Mouse (Mus musculus) embryonic facial prominence, embryonic 11.5 days (tissue): ENCODE measurements around the gene Srpk3. TPM values are rescaled to one million over a fixed set of nuclear protein-coding genes. Genes with fewer than 3 reads are reported as not detected.
A peak's percentile ranks its signal among the peaks of the same experiment; 100 is the strongest.

Experiments used
- ATAC-seq: fragments of 200-750 bp; cut with Nextera tagmentation; replicated peaks from 2 replicates; pipeline ENCODE4 v1.8.0; 2017; ENCODE audit warnings: low read depth; ENCODE audit not compliant: insufficient number of reproducible peaks, low FRiP score, low TSS enrichment
- DNase-seq: peaks from one replicate; pipeline ENCODE4 v3.0.0-alpha.2; 2015; ENCODE audit warnings: low spot score
- H3K27ac ChIP-seq: fragments of 300-500 bp; sonication (generic); replicated peaks from 2 replicates; pipeline ENCODE4 v1.5.1; 2014; ENCODE audit warnings: mild to moderate bottlenecking, low read depth, low read length, control low read depth
- H3K27me3 ChIP-seq: fragments of 300-500 bp; sonication (generic); 2 replicates; pipeline ENCODE4 v1.6.1; 2014; ENCODE audit warnings: mild to moderate bottlenecking, low read length, moderate library complexity, mixed read lengths; ENCODE audit not compliant: control insufficient read depth, insufficient read depth
- H3K36me3 ChIP-seq: fragments of 300-500 bp; sonication (generic); replicated peaks from 2 replicates; pipeline ENCODE4 v1.6.1; 2014; ENCODE audit warnings: low read depth, mild to moderate bottlenecking, low read length, moderate library complexity, mixed read lengths; ENCODE audit not compliant: control insufficient read depth, insufficient read depth
- H3K4me1 ChIP-seq: fragments of 300-500 bp; sonication (generic); 2 replicates; pipeline ENCODE4 v1.6.1; 2014; ENCODE audit warnings: low read length, mixed read lengths; ENCODE audit not compliant: control insufficient read depth, insufficient read depth
- H3K4me2 ChIP-seq: fragments of 300-500 bp; sonication (generic); 2 replicates; pipeline ENCODE4 v1.6.1; 2014; ENCODE audit warnings: low read depth, mild to moderate bottlenecking, control low read depth, low read length, moderate library complexity
- H3K4me3 ChIP-seq: fragments of 300-500 bp; sonication (generic); 2 replicates; pipeline ENCODE4 v1.5.1; 2014; ENCODE audit warnings: low read depth, low read length, control low read depth
- H3K9ac ChIP-seq: fragments of 300-500 bp; sonication (generic); replicated peaks from 2 replicates; pipeline ENCODE4 v1.6.1; 2014; ENCODE audit warnings: mild to moderate bottlenecking, control low read depth, low read length
- H3K9me3 ChIP-seq: fragments of 300-500 bp; sonication (generic); replicated peaks from 2 replicates; pipeline ENCODE4 v1.6.1; 2016; ENCODE audit warnings: mild to moderate bottlenecking, low read length, inconsistent platforms, mixed read lengths; ENCODE audit not compliant: control insufficient read depth
- WGBS: fragments of 180-500 bp; shearing (Covaris S2); extraction: QIAGEN DNeasy Blood & Tissue Kit; methylation state at CpG from one replicate; pipeline ENCODE4 v1.1.7; 2014; 5-methylcytosine and 5-hydroxymethylcytosine counted together
- polyA plus RNA-seq: library from polyadenylated mRNA; unstranded; fragments of >200 nt; fragmentation: Nextera tagmentation; extraction: Ambion mirVana; gene quantifications from 2 replicates; pipeline ENCODE4 v1.2.1, GENCODE M21; 2014

Srpk3 gene
- polyA plus RNA-seq, 1 experiment from 2014 or later = 0.90 TPM

DNA sequence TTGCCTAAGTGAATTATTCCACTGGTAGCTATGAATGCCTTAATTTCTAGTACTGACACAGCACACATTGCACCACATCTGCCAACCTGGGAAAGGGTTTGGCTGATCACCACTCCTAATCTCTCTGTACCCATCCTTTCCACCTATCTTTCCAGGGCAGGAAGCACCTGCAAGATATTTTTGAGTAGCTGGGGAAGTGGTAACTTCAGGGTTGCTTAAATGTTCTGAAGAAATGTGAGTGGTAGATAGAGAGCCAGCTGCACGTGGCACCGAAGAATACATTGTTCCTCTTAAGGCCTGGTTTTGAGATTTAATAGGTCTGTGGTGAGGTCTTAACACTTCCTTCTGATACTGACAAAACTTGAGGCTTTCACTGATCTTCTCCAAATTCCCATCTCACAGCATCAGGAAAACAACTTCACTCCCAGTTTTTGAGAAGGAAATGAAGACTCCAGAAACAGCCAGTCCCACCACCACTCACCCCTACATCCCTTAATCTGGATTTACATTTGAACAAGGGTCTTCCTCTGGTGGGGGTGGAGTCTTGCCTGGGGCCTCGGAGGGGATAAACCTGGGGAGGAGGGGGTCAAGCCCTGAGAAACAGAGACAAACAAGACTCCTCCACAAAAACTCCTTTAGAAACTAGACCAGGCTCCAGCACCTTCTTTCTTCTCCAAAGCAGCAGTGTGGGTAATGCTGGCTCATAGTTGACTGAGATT, 42.5 kb downstream of the Srpk3 start:
- Histone ChIP-seq H3K9me3 (no peaks in the 10 kb centered on the region), H3K4me3 (no peak overlapping the region), H3K27me3 (no peaks in the 10 kb centered on the region), H3K9ac (no peak overlapping the region), H3K27ac (no peak overlapping the region), H3K4me2 (no peak overlapping the region), H3K36me3 (no peaks in the 10 kb centered on the region), H3K4me1 (no peaks in the 10 kb centered on the region)
- ATAC-seq = no peak
- WGBS = 49% methylated on average over 3 of the region's 3 CpGs
- no peak for DNase-seq

GRCm38 (mm10) chrX:73823747-73824146, 49.5 kb downstream of the Srpk3 start:
- Histone ChIP-seq H3K9ac (peak overlapping the region; percentile 18; the same call in 1 of the 2 replicates), H3K9me3 (no peaks in the 10 kb centered on the region), H3K4me2 (peak overlapping the region; percentile 66), H3K4me1 (no peaks in the 10 kb centered on the region), H3K27me3 (peaks cover 2% of the 10 kb centered on the region; the same call in 1 of the 2 replicates), H3K36me3 (no peaks in the 10 kb centered on the region), H3K4me3 (peak overlapping the region; percentile 54), H3K27ac (no peak overlapping the region)
- DNase-seq = peak; percentile 8
- 26% methylated on average over 17 of the region's 17 CpGs for WGBS
- peak; percentile 54 for ATAC-seq

DNA sequence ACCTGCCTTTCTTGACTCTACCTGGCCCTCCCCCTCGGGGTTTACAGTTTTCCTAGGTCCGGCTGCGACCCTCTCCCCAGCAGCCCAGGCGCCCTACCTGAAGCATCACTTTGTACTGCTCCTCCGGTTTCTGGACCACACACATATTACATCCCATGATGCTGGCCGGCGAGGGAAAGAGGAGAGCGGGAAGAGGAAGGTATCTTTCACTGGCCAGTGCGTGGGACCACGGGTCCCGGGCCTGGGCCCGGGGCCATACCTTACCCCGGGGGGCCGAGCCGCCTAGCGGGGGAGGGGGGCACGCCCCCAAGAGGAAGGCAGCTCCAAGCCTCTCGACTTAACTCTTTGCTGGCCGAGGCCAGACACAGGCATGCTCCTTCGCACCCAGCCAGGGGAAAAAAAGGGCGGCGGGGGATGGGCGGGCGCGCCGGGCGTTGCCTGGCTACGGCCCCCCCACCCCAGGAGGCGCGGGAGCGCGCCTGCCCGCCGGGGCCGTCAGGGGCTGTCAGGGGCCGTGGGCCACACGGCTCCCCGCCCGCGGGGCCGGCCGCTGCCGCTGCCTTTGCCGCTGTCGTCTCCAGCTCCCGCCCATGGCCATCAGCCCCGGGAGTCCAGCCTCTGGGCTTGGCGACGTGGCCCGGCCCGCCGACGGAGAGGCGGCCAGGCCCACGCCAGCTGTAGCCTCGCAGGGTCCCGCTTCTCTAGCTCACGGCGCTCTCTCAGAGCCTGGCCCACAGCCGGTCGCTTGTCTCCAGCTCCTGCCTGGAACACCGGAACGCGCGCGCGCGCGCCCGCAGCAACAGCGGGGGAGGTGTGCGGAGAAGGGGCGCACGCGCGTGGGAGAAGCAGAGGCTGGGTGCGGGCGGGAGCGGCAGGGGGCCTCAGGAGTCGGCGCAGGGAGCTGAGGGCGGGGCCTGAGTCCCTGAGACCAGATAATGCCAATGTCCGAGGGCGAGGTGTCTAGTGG, 50.3 kb downstream of the Srpk3 start, which contains the start of gene Pdzd4:
Gene Pdzd4 (minus strand): TSS at position 785 of the 967 bp plus-strand sequence.
- Histone ChIP-seq H3K4me2 (peak within 1 kb of the TSS; percentile 66), H3K36me3 (no peaks in the 10 kb centered on the region), H3K9ac (peak within 1 kb of the TSS; percentile 74), H3K27me3 (peaks cover 2% of the 10 kb centered on the region; the same call in 1 of the 2 replicates), H3K4me1 (no peaks in the 10 kb centered on the region), H3K4me3 (peak within 1 kb of the TSS; percentile 54), H3K27ac (no peak within 1 kb of the TSS), H3K9me3 (no peaks in the 10 kb centered on the region)
- WGBS = 8% methylated on average over 46 of the region's 84 CpGs
- DNase-seq = peak; percentile 67
- peak; percentile 85 for ATAC-seq

Other genes starting within 250 kb of the Srpk3 start
- gene Dusp9, start 135.0 kb upstream of the Srpk3 start, polyA plus RNA-seq = 11.3 and 11.9 TPM in 2 replicates
- 9.5 and 11.7 TPM in 2 replicates for gene Pnck, start 114.3 kb upstream of the Srpk3 start, polyA plus RNA-seq
- 6.1 TPM in 2 replicates for gene Slc6a8, start 101.3 kb upstream of the Srpk3 start, polyA plus RNA-seq
- gene Bcap31, start 58.2 kb upstream of the Srpk3 start, polyA plus RNA-seq = 159 and 172 TPM in 2 replicates
- gene Abcd1, start 57.8 kb upstream of the Srpk3 start, polyA plus RNA-seq = 8.0 and 8.3 TPM in 2 replicates
- gene Plxnb3, start 17.3 kb upstream of the Srpk3 start, polyA plus RNA-seq = 0.08 TPM in 2 replicates
- gene Idh3g, start 12.5 kb downstream of the Srpk3 start, polyA plus RNA-seq = 182 and 195 TPM in 2 replicates
- 112 and 116 TPM in 2 replicates for gene Ssr4, start 12.6 kb downstream of the Srpk3 start, polyA plus RNA-seq
- 0.88 and 1.1 TPM in 2 replicates for gene Pdzd4, start 50.6 kb downstream of the Srpk3 start, polyA plus RNA-seq
- 0.25 TPM in 1 of 2 replicates, not detected in the other for gene Avpr2, start 117.7 kb downstream of the Srpk3 start, polyA plus RNA-seq
- gene L1cam, start 121.7 kb downstream of the Srpk3 start, polyA plus RNA-seq = 6.6 and 10.8 TPM in 2 replicates
- gene Arhgap4, start 147.5 kb downstream of the Srpk3 start, polyA plus RNA-seq = 1.5 and 2.0 TPM in 2 replicates
- 154 and 159 TPM in 2 replicates for gene Naa10, start 147.5 kb downstream of the Srpk3 start, polyA plus RNA-seq
- 20.3 and 24.3 TPM in 2 replicates for gene Renbp, start 156.4 kb downstream of the Srpk3 start, polyA plus RNA-seq
- gene Hcfc1, start 192.0 kb downstream of the Srpk3 start, polyA plus RNA-seq = 71.4 and 77.2 TPM in 2 replicates
- gene Irak1, start 249.5 kb downstream of the Srpk3 start, polyA plus RNA-seq = 28.0 and 31.3 TPM in 2 replicates